Mouse (Mus musculus) lung, adult 2 months (tissue): ENCODE measurements at regions not wholly inside any gene's neighbourhood (a gene's known extent, or its start where the extent isn't known, plus 50 kb on each side); places are given as distances from the start of the nearest gene placed in this dataset.

Experiments
- CTCF ChIP-seq: fragments of 200-500 bp; IDR thresholded peaks from 2 replicates; pipeline ENCODE4 v1.5.1; 2011; ENCODE audit warnings: mild to moderate bottlenecking, low read length, control low read depth; ENCODE audit not compliant: insufficient read depth
- POLR2A ChIP-seq: fragments of 200-500 bp; IDR thresholded peaks from 2 replicates; pipeline ENCODE4 v1.6.1; 2011; ENCODE audit warnings: low read depth, mild to moderate bottlenecking, control low read depth, low read length, borderline replicate concordance; ENCODE audit errors: extremely low read depth

DNA sequence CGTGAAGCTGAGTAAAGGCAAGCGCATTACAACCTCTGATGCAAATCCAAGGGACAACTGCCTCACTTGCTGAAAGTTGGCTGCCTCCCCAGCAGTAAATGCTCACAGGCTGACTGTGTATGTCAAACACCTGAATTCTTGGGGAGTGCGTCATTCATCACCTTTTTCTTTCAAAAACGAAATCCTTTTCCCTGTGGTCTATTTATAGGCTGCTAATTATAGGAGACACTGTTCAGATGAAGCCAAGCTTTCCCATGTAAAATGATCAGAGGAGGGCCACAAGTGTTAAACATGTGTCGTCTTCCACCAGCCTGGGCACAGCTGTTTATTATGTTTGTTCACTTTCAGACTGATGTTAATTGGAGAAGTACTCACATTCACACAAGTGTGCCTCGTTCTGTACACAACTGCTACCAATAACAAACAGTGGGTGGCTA is 450.6 kb downstream of the Gm11232 start:
- no peak for TF ChIP-seq POLR2A
- TF ChIP-seq CTCF = no peak
